Mouse (Mus musculus): ENCODE data around the gene Foxd2.

GRCm38 (mm10) chr4:114942112-114942511, 33.4 kb upstream of the Foxd2 start:
- TF ChIP-seq UBTF (IDR thresholded peaks at IDR 0.05; ENCODE audit: low read depth, low read length) (no peak), CTCF (conservative IDR thresholded peaks at IDR 0.05 in 1 of 2, IDR thresholded peaks at IDR 0.05 in 1 of 2; ENCODE audit: low read depth in 2 of 2, low read length in 2 of 2) (no peak)

Data from CH12.LX (cell line).